Mouse (Mus musculus): Measurements from ENCODE around the gene Pde4a.

Gene Pde4a

GRCm38 (mm10) chr9:21149077-21149653, 16.3 kb upstream of the Pde4a start:
- DNase-seq (ENCODE audit: low read depth, low spot score), result no peak

- DNase-seq (ENCODE audit: low read depth, low spot score), result peak; percentile 92
These were observed 15.7 kb upstream of the Pde4a start, which contains the start of gene Cdc37 for GRCm38 (mm10) chr9:21149654-21150419. Cdc37 (minus strand) TSS chr9:21149982.

- no peak for DNase-seq (ENCODE audit: low read depth, low spot score)
These were observed 12.8 kb upstream of the Pde4a start for GRCm38 (mm10) chr9:21152715-21153114.

- no peak for DNase-seq (ENCODE audit: low read depth, low spot score)
These were observed 12.2 kb upstream of the Pde4a start for GRCm38 (mm10) chr9:21153331-21153730.

GRCm38 (mm10) chr9:21153833-21154232, 11.7 kb upstream of the Pde4a start:
- no peak for DNase-seq (ENCODE audit: low read depth, low spot score)

GRCm38 (mm10) chr9:21154787-21155186, 10.7 kb upstream of the Pde4a start:
- DNase-seq (ENCODE audit: low read depth, low spot score), result no peak

- peak; percentile 76 for DNase-seq (ENCODE audit: low read depth, low spot score)
These were observed 4.2 kb upstream of the Pde4a start for GRCm38 (mm10) chr9:21161209-21161909.

- no peak for DNase-seq (ENCODE audit: low read depth, low spot score)
These were observed 2.1 kb upstream of the Pde4a start for GRCm38 (mm10) chr9:21163086-21164050.

GRCm38 (mm10) chr9:21164072-21164471, 1.4 kb upstream of the Pde4a start:
- DNase-seq (ENCODE audit: low read depth, low spot score), result no peak

GRCm38 (mm10) chr9:21165952-21166451, 488 bp downstream of the Pde4a start:
- DNase-seq (ENCODE audit: low read depth, low spot score), result no peak

- no peak for DNase-seq (ENCODE audit: low read depth, low spot score)
These were observed 1.0 kb downstream of the Pde4a start for GRCm38 (mm10) chr9:21166516-21166915.

GRCm38 (mm10) chr9:21167140-21168097, 1.9 kb downstream of the Pde4a start:
- no peak for DNase-seq (ENCODE audit: low read depth, low spot score)

GRCm38 (mm10) chr9:21168161-21169123, 2.9 kb downstream of the Pde4a start:
- no peak for DNase-seq (ENCODE audit: low read depth, low spot score)

- no peak for DNase-seq (ENCODE audit: low read depth, low spot score)
These were observed 3.6 kb downstream of the Pde4a start for GRCm38 (mm10) chr9:21169157-21169556.

- no peak for DNase-seq (ENCODE audit: low read depth, low spot score)
These were observed 6.8 kb downstream of the Pde4a start for GRCm38 (mm10) chr9:21172364-21172763.

- no peak for DNase-seq (ENCODE audit: low read depth, low spot score)
These were observed 14.9 kb downstream of the Pde4a start for GRCm38 (mm10) chr9:21180402-21180801.

- no peak for DNase-seq (ENCODE audit: low read depth, low spot score)
These were observed 15.3 kb downstream of the Pde4a start for GRCm38 (mm10) chr9:21180841-21181240.

- no peak for DNase-seq (ENCODE audit: low read depth, low spot score)
These were observed 16.1 kb downstream of the Pde4a start for GRCm38 (mm10) chr9:21181421-21182220.

Data from embryo, embryonic 11.5 days (tissue).